Mouse (Mus musculus): ENCODE measurements around the gene Pagr1b.

Pagr1b gene

DNA sequence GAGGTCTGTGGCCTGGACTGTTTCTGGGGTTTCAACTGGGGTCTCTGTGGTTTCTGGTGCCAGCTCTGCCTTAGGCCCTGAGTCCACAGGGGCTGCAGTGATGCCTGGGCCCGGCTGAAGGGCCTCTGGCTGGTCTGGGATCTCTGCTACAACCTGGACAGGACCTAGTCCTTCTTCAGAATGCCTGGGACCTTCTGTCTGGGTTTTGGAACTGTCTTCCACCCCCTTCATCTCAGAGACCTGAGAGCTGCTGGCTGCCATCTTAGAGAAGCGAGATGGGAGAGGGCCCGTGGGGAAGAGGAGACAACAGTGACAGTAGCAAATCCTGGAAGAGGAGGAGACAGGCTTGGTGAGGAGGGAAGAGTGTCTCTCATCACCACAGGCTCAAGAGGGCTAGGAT is 3.7 kb upstream of the Pagr1b start:
- in situ Hi-C loops (cut with MboI, MseI): no loop called here

DNA sequence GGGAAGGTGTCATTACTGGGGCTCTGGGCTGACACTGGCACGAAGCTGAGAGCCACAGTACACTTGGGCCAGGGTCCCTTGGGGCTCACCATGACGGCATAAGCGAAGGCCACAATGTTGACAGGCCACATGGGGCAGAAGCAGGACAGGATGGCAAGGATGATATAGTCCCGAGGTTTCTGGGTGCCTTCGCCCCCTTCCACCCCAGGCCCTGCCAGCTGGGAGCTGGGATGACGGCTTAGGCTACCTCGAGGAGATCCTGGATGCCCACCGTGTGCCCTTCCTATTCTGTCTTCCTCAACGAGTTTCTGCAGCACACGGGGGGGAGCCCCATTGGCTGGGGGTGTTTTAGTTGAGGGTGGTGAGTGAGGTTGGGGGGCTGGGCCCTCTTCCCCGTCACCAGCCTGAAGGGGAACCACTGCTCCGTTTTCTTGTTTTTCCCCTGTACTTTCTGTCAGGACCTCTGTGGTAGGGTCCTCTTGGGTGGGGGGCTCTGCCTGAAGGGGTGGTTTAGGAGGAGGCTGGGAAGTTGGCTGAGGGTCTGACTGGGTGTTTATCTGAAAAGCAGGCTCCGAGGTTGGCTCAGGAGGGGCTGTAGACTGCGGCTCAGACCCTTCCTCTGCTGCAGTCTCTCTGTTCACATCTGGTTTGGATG is 3.1 kb upstream of the Pagr1b start:
- in situ Hi-C loops (cut with MboI, MseI): loop anchor here (10.0 kb wide), 1 partner anchor 85 kb away; no protein-coding TSS in a partner anchor

DNA sequence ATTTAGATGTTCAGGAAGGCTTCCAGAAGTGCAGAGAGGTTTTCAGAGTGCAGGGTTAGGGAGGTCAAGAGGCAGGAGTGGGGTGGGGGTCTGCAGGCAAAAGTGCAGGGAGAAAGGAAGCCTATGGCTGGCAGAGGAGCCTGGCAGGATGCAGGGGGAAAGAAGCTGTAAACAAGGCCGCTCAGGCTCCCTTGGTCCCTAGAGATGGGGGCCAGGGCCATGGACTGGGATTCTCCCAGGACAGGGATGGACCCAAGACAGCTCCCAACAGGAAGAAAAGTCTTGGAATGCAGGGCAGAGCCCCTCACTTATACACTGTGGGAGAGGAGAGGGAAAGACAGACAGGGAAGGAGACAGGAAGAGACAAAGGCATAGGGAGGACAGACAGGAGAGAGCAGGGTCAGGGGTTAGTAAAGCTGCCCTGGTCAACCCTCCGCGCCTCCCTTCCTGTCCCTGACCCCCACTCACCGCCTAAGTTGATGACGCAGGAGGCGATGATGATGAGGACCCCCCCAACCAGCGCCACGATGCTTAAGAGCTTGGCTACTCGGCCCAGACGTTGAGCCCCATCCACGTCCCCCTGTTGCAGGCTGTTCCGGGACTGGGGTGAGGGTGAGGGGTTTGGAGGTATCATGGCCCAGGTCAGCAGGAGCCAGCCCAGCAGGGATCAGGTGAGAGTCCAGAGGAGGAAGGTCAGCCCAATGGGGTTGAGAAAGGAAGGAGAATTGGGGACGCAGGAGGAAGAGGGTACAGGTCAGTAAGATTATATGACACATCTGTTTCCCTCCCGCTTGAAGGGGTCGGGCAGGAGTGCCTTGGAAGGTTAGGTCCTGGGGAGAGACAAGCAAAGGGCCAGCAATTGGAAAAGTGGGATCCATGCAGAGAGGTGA is 2.4 kb upstream of the Pagr1b start:
- in situ Hi-C loops (cut with MboI, MseI): loop anchor here (10.0 kb wide), 1 partner anchor 86 kb away; no protein-coding TSS in a partner anchor

DNA sequence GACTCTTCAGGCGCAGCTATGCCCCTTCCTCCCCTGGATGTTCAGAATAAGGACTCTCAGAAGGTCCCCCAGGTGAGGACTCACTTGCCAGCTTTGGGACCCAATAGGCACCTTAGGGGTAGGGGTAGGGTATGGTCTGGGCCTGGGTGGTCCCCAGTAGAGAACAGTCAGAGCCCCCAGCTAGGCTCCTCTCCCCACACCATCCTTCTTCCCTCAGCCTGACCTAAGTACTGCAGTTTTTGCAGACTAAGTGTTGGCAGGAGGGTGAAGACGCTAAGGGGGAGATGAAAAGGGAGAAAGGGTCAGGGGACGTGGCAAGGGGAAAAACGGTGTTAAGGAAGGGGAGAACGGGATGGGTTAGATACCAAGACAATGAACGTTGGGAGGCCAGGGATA is 1.7 kb upstream of the Pagr1b start:
- in situ Hi-C loops (cut with MboI, MseI): loop anchor here (10.0 kb wide), 1 partner anchor 87 kb away; no protein-coding TSS in a partner anchor

DNA sequence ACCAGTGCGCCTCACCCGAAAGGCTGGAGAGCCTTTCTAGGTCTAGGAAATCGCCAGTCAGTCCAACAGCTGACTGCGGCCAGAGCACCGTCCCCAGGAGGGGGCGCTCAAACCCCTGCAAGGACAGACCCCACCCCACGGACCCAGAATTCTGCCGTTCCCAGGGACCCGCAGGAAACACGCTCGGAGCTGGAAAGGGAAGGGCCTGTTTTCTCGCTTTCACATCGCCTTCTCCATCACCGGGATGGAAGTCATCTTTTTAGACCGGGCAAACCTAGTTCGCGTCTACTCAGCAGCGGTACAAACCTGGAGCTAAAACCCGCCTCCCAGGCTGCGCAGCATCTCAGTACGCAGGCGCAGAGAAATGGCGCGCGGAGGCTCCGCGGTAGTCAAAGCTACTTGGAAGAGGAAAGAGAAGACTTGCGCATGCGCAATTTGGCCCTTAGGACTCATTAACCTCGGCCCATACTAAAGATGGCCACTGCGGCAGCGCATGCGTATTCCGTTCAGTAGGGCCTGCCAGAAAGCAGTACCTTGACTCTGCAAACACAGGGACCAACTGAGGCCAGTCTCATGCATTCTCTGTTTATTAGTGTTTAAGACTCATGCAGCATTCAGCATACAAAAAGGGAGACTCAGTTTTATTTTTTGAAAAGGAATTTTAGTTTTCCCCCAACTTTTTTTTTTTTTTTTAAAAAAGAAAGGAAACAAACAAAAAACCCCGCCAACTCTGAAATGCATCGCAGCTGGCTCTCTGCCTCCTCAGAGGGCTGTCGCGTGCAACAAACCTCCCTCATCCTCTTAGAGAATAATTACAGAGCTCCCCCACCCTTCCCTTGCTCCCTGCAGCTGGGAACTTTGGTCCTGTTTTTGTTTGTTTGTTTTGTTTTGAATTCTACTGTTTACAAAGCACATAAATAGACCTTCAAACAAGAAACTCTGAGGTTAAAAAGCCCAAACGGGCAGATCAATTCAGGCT is 976 bp upstream of the Pagr1b start, which contains the start of gene Pagr1a:
Pagr1a (minus strand) TSS at position 382 of the 979 bp plus-strand sequence.
- in situ Hi-C loops (cut with MboI, MseI): loop anchor here (10.0 kb wide), 1 partner anchor 88 kb away; no protein-coding TSS in a partner anchor

DNA sequence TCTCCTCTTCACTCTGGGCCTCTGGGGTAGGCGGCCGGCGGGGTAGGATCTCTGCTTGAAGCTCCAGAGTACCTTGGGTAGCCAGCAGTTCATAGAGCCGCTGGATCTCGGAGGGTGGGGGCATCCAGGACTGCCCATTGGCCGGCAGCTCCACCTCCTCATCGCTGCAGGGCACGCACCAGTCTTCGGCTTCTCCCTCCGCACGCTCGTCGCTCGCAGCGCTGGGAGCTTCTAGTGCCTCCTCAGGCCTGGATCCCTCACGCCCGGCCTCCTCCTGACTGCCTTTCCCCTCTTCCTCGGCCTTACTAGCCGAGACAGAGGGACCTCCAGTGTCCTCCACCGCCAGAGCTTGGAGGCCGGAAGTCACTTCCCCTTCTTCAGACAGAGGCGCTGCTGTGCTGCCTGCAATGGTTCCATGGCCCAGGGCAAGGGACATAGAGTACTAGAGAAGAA is 228 bp upstream of the Pagr1b start:
- in situ Hi-C loops (cut with MboI, MseI): loop anchor here (10.0 kb wide), 1 partner anchor 88 kb away; no protein-coding TSS in a partner anchor

DNA sequence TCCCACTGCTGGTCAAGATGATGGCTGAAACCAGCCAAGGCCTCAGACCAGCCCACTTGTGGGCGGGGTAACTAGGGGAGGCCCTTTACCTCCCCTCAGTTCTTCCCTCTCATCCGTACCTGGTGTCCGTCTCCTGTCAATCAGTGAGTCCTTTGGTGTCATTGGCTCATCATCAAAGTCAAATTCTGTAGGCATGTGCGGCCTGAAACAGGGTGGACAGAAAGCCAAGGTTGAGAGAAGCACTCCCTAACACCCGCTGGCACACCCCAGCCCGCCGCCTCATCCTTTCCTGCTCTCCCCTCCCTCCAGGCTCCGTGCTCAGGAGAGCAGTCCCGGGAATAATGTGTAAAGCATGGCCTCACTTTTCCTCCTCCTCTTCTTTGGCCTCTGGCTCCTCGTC is 203 bp downstream of the Pagr1b start:
- in situ Hi-C loops (cut with MboI, MseI): loop anchor here (10.0 kb wide), 1 partner anchor 89 kb away; no protein-coding TSS in a partner anchor

DNA sequence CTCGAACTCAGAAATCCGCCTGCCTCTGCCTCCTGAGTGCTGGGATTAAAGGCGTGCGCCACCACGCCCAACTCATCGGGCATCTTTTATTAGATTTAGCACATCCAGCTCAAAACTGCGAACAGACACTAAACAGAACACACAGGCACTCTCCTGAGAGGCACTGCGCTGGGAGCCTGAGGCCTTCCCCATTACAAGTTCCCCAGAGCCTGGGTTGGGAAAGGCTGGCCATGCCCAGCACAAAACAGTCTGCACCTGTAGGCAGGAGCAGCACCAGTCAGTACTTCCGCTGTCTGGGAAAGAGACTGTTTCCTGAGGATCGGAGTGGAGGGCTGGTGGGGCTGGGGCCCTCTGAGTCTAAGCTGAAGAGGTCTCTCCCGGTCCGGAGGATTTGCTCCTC is 1.3 kb downstream of the Pagr1b start:
- in situ Hi-C loops (cut with MboI, MseI): loop anchor here (10.0 kb wide), 1 partner anchor 90 kb away; no protein-coding TSS in a partner anchor

DNA sequence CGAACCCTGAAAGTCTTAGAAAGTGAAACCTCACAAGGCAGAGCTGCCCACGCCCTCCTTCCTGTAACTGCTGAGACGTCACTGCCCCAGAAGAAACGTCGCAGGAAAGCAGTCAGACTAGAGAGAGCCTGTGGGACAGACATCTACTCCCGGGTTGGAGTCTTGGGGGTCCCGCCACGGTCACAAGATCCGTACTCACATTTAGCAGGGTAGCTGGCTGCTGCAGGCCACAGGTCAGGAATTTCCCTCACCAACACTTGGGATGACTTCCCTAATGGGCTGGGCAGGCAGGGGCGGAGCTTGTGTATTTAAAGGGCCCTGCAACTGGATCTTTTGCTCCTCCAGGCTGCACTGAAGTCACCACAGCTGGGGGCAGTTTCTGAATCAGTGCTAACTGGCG is 2.0 kb downstream of the Pagr1b start, which contains the start of gene Mvp:
Mvp (minus strand) TSS at position 302 of the 400 bp plus-strand sequence.
- in situ Hi-C loops (cut with MboI, MseI): loop anchor here (10.0 kb wide), 1 partner anchor 90 kb away; no protein-coding TSS in a partner anchor

DNA sequence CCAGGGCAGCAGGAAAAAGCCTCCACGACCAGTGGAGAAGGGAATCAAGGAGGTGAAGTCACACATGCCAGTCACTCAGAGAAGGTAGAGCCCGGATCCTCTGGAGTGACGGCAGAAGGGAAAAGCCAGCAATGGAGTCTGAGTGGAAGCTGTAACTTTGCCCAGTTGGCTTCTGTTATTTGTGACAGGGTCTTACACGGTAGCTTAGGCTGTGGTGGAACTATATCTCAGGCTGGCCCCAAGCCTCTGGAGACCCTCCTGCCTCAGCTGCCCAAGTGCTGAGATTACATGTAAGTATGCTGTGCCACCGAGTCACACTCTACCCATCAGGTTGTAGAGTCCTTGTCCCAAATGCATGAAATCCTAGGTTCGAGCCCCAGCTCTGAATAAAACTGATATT is 2.9 kb downstream of the Pagr1b start:
- in situ Hi-C loops (cut with MboI, MseI): loop anchor here (10.0 kb wide), 1 partner anchor 91 kb away; no protein-coding TSS in a partner anchor

DNA sequence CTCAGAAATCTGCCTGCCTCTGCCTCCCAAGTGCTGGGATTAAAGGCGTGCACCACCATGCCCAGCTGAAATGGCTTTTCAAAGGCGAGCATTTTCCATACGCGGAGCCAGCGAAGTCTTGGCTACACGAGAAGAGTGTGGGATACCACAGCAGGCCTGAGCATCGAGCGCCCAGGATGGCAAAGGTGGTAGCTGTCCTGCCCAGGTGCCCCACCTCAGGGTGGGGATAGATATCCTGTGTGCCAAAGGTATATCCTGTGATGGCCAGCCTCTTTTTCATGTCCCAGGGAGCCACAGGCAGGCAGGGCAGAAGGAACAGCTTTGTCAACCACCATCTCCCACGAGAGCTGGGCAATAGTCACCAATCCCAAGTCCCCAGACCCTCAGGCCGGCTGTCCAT is 3.4 kb downstream of the Pagr1b start:
- in situ Hi-C loops (cut with MboI, MseI): loop anchor here (10.0 kb wide), 1 partner anchor 92 kb away; no protein-coding TSS in a partner anchor

DNA sequence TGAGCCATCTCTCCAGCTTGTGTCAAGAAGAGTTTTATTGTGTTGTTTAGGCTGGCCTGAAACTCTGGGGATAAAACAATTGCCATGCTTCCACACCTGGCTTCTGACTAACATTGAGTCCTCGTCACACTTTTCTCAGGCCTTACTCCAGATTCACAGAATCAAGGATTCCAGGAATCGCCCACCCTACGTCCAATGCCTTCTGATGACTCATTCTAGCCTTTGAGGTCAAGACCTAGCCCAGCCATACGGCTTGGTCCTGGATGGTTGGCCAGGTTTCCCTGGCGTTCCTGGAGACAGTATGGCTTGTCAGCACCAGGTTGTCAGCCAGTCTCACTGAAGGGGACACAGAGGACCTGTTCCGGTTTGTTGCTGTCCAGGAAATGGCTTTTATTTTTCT is 3.9 kb downstream of the Pagr1b start:
- in situ Hi-C loops (cut with MboI, MseI): loop anchor here (10.0 kb wide), 1 partner anchor 92 kb away; no protein-coding TSS in a partner anchor

DNA sequence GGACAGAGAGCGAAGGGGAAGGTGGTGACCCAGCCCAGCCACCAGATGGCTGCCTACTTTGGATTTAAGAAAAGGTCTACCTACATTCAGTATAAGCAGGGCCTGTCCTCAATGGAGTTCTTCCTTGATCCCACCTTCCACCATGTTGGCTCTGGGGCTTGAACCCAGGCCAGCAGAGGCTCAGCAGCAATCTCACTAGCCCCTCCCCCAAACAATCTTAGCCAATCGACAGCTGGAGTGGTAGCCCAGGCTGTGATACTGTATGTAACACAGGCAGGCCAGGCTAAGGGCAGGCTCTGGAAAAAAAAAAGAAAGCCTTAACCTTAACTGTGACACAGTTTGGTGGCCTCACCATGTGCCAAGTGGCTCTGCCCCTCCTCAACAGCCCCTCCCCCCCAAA is 4.6 kb downstream of the Pagr1b start:
- in situ Hi-C loops (cut with MboI, MseI): loop anchor here (10.0 kb wide), 1 partner anchor 93 kb away; no protein-coding TSS in a partner anchor

DNA sequence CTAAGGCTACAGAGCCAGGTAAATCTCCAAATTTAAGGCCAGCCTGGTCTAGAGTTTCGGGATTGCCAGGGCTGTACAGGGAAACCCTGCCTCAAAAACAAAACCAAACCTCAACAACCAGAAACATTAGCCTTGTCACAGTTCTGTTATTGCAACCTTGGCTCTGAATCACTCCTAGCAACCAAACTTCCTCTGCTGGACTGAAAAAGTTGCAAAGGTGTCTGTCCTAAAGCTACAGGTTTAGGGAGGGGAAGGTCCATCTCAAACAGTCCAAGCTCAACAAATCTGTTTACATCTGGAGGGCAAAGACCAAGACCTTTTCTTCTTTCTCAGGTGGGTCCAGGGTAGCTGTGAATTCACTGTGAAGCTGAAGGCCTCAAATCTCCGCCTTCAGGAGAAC is 5.2 kb downstream of the Pagr1b start:
- in situ Hi-C loops (cut with MboI, MseI): loop anchor here (10.0 kb wide), 1 partner anchor 94 kb away; no protein-coding TSS in a partner anchor

DNA sequence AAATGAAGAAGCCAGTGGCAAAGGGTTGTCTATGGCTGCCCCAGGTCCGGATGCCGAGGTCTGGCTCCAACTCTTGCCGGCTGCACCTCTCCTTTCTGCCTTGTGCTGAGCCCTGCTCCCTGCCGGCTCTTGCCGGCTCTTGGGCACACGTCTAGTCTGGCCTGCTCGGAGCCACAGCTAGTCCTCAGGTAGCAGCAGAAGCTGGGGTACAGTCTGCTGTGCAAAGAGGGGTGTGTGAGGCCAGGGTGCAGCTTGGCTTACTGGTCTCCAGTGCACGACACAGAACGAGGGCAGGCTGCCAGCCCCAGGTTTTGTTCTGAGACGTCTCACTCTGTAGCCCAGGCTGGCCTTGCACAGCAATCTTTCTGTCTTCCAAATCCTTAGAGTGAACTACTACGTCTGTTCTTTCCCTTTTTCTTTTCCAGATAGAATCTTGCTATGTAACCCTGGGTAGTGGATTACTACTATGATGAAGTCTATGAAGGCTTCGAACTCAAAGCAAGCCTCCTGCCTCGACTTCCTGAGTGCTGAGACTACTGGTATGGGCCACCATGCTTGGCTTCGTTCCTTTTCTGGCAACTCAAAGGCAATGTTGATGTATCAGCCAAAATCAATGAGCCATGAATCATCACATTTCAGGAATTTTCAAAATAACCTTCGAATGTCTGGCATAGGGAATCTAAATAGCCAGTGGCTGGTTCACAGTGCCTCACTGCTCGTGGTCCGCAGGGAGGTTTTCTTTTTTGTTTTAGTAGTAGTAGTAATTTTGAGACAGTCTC is 6.8 kb downstream of the Pagr1b start:
- in situ Hi-C loops (cut with MboI, MseI): loop anchor here (10.0 kb wide), 1 partner anchor 95 kb away; no protein-coding TSS in a partner anchor

DNA sequence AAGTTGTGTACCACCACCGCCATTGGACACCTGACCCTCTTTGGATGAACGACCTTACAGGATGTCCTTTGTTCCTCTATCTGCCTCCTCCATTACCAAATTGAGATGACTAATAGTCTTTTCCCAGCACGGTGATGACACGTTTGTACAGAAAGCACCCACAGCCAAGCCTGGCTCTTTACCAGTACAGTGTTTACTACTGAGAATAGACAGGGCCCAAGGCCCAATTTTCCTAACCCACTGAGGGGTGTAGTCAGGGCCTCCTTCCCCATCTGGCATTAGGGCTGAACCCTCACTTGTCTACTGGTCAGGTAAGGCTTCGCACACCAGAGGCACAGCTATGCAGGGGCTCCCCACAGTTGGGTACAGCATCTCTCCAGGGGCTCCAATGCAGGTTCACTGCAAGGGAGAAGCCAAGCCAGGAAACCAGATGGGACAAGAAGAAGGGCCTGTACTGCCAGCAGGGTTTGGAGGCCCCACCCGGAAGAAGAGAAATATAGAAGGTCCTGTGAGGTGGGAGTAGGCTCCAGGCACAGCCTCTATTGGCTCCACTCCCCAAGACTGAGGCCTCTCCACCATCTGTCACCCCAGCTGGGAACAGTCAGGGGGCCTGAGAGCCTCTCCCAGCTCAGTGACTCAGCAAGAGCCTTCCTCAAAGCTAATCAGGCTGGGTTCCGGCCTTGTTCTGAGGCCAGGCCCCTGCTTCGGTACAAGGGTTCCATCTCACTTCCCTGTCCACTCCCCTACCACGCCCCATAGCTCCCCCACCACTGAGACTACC is 7.9 kb downstream of the Pagr1b start:
- in situ Hi-C loops (cut with MboI, MseI): no loop called here

DNA sequence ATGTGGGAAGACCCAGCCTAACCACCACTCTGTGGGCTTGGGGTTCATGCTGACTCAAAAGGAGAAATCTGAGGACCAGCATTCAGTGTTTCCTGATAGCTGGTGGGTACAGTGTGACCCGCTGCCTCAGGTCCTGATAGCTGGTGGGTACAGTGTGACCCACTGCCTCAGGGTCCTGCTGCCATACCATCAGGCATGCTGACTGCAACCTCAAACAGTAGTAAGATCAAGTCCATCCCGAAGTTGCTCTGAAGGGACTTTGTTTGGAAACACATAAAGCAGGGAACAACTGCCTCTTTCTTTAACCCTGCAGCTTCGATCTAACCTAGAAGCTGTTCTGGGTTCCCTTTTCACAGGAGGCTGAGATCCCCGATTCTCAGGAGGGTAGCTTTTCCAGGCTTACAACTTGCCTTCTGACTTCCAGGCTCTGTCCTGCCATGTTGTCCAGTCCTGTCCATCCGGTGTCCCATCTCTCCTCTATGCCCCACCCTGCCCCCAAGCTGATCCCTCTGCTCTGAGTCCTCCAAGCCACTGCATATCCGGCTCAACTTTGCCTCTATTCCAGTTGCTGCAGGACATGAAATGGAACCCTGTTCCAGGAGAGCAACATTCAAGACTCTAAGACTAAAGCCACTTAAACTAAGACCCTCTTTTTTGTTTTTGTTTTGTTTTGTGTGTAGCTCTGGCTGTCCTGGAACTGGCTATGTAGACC is 8.8 kb downstream of the Pagr1b start:
- in situ Hi-C loops (cut with MboI, MseI): no loop called here

Data from regulatory T cell (primary cell).